Mouse (Mus musculus): ENCODE measurements around the gene C330007P06Rik. TPM values are rescaled to one million over a fixed set of nuclear protein-coding genes. Genes with fewer than 3 reads are reported as not detected.

The C330007P06Rik gene
- polyA plus RNA-seq, 1 experiment from 2014 or later = 22.9 TPM

GRCm38 (mm10) chrX:36843346-36843990 lies 30.4 kb downstream of the C330007P06Rik start:
- H3K27me3 ChIP-seq (replicated peaks; ENCODE audit: control insufficient read depth, insufficient read depth, low read length) = no peaks in the 10 kb centered on the region
- ATAC-seq = no peak
- H3K9ac ChIP-seq (ENCODE audit: low read depth, low read length) = no peak overlapping the region
- no peak overlapping the region for H3K4me2 ChIP-seq (ENCODE audit: low read length)
- H3K9me3 ChIP-seq (ENCODE audit: control insufficient read depth, low read length) = no peaks in the 10 kb centered on the region
- no peaks in the 10 kb centered on the region for H3K4me1 ChIP-seq (ENCODE audit: control insufficient read depth, insufficient read depth, low read depth, low read length)
- H3K4me3 ChIP-seq (ENCODE audit: low read length) = no peak overlapping the region
- WGBS = 85% methylated on average over 4 of the region's 4 CpGs
- no peaks in the 10 kb centered on the region for H3K36me3 ChIP-seq (ENCODE audit: control insufficient read depth, insufficient read depth, low read length)
- H3K27ac ChIP-seq (ENCODE audit: low read depth, low read length) = no peak overlapping the region

DNA sequence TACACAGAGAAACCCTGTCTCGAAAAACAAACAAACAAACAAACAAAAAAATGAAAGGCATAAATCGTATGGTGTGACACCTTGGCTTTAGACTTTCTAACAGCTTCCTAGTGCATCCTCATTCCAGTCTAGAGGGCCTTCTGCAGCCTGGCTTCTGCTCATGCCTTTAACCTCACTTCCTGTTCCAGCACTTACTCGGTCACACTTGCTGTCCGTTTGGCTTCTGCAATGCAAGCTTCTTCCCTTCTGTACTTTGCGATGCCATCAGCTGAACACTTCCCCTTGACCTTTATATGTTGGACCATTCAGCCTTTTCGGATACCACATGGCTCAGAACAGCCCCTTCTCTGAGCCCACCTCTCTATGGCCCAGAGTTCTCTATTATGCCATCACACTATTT lies 32.2 kb downstream of the C330007P06Rik start:
- H3K4me2 ChIP-seq (ENCODE audit: low read length) = no peak overlapping the region
- no peak overlapping the region for H3K9ac ChIP-seq (ENCODE audit: low read depth, low read length)
- 89% methylated on average over 6 of the region's 6 CpGs for WGBS
- H3K36me3 ChIP-seq (ENCODE audit: control insufficient read depth, insufficient read depth, low read length) = no peaks in the 10 kb centered on the region
- no peak for ATAC-seq
- no peak overlapping the region for H3K4me3 ChIP-seq (ENCODE audit: low read length)
- H3K27me3 ChIP-seq (replicated peaks; ENCODE audit: control insufficient read depth, insufficient read depth, low read length) = no peaks in the 10 kb centered on the region
- no peaks in the 10 kb centered on the region for H3K9me3 ChIP-seq (ENCODE audit: control insufficient read depth, low read length)
- H3K4me1 ChIP-seq (ENCODE audit: control insufficient read depth, insufficient read depth, low read depth, low read length) = no peaks in the 10 kb centered on the region
- H3K27ac ChIP-seq (ENCODE audit: low read depth, low read length) = no peak overlapping the region

DNA sequence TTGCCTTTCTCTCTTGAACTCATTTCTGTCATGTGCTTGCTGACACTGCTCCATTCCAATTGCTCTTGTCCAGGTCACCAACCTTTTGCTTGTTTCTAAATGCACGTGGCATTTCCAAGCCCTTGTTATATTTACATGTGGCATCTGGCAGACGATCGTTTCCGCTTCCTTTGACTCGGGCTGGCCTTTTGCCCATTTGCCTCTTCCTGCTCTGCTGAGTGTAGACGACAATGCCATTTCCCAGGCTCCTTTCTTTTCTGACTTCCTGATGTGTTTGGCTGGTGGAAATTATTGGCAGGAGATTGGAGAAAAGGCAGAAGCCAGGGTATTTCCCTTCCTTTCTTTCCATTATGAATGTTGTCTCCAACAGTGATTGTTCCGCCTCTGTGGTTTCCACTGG lies 34.5 kb downstream of the C330007P06Rik start:
- no peak overlapping the region for H3K27ac ChIP-seq (ENCODE audit: low read depth, low read length)

DNA sequence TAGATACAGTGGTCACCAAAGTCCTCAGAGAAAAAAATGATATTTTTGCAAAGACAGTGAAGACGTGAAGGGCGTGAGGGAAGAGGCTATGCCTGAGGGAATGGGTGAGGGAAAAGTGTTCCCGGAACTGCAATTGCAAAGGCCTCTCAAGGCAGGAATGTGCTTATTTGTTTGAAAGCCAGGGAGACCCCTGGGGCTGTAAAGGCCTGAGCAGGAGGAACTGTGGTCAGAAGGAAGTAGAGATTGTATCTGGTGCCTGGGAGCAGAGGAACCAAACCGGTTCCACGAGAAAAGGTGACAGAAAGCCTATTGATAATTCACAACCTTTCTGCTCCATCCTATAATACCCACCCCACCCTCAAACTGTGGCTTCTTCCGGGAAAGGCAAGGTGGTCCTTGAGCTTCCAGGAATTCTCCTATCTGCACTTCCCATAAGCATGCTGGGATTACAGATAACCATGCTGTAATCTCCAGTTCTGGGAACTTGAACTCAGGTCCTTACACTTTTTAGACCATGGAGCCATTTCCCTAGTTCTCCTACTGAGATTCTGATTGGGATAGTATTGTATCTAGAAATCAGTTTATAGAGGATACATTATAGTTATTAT lies 36.7 kb downstream of the C330007P06Rik start:
- H3K4me2 ChIP-seq (ENCODE audit: low read length) = no peak overlapping the region
- H3K9ac ChIP-seq (ENCODE audit: low read depth, low read length) = no peak overlapping the region
- H3K36me3 ChIP-seq (ENCODE audit: control insufficient read depth, insufficient read depth, low read length) = no peaks in the 10 kb centered on the region
- ATAC-seq = no peak
- H3K4me3 ChIP-seq (ENCODE audit: low read length) = no peak overlapping the region
- no peak overlapping the region for H3K27ac ChIP-seq (ENCODE audit: low read depth, low read length)
- 70% methylated on average over 6 of the region's 6 CpGs for WGBS
- no peaks in the 10 kb centered on the region for H3K9me3 ChIP-seq (ENCODE audit: control insufficient read depth, low read length)
- H3K27me3 ChIP-seq (replicated peaks; ENCODE audit: control insufficient read depth, insufficient read depth, low read length) = no peaks in the 10 kb centered on the region
- H3K4me1 ChIP-seq (ENCODE audit: control insufficient read depth, insufficient read depth, low read depth, low read length) = peaks cover 3% of the 10 kb centered on the region

More for the DNA sequence above, 34.5 kb downstream of the C330007P06Rik start:
- no peaks in the 10 kb centered on the region for H3K27me3 ChIP-seq (replicated peaks; ENCODE audit: control insufficient read depth, insufficient read depth, low read length)
- ATAC-seq = no peak
- no peaks in the 10 kb centered on the region for H3K4me1 ChIP-seq (ENCODE audit: control insufficient read depth, insufficient read depth, low read depth, low read length)
- H3K4me2 ChIP-seq (ENCODE audit: low read length) = no peak overlapping the region
- H3K9ac ChIP-seq (ENCODE audit: low read depth, low read length) = no peak overlapping the region
- no peak overlapping the region for H3K4me3 ChIP-seq (ENCODE audit: low read length)
- 62% methylated on average over 7 of the region's 7 CpGs for WGBS
- H3K36me3 ChIP-seq (ENCODE audit: control insufficient read depth, insufficient read depth, low read length) = no peaks in the 10 kb centered on the region
- H3K9me3 ChIP-seq (ENCODE audit: control insufficient read depth, low read length) = no peaks in the 10 kb centered on the region

DNA sequence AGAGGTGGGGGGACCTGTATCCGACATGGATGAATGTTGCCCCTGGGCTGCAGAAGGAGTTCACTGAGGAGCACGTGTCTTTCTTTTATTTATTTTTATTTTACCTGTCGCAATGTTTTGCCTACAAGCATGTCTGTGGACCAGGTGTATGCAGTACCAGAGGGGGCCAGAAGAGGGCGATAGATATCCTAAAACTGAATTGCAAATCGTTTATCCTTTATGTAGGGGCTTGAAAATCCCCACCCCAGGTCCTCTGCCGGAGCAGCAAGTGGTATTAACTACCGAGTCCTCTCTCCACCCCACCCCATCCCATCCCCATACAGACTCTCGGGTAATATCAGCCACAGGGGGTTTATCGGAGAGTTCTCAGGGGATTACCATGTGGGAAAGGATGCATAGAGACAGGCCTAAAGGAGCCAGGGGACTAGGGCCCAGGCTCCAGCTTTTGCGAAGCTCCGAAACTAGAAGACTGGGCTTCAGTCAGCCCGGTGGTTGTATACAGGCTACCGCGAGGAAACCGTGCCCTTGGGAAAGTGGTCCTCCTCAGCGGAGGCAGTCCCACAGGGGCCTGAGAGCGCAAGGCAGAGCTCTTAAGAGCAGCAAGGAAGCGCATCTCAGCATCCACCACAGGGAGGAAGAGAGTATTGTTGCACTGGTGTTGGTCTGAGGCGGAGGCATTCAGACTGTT lies 40.4 kb downstream of the C330007P06Rik start:
- Histone ChIP-seq H3K27me3 (replicated peaks; ENCODE audit: control insufficient read depth, insufficient read depth, low read length) (no peaks in the 10 kb centered on the region), H3K27ac (ENCODE audit: low read depth, low read length) (peak overlapping the region; percentile 61), H3K9ac (ENCODE audit: low read depth, low read length) (peak overlapping the region; percentile 48), H3K36me3 (ENCODE audit: control insufficient read depth, insufficient read depth, low read length) (no peaks in the 10 kb centered on the region), H3K9me3 (ENCODE audit: control insufficient read depth, low read length) (no peaks in the 10 kb centered on the region), H3K4me2 (ENCODE audit: low read length) (peak overlapping the region; percentile 53), H3K4me1 (ENCODE audit: control insufficient read depth, insufficient read depth, low read depth, low read length) (peaks cover 3% of the 10 kb centered on the region), H3K4me3 (ENCODE audit: low read length) (peak overlapping the region; percentile 34)
- peak; percentile 86 for ATAC-seq
- WGBS = 23% methylated on average over 19 of the region's 19 CpGs

DNA sequence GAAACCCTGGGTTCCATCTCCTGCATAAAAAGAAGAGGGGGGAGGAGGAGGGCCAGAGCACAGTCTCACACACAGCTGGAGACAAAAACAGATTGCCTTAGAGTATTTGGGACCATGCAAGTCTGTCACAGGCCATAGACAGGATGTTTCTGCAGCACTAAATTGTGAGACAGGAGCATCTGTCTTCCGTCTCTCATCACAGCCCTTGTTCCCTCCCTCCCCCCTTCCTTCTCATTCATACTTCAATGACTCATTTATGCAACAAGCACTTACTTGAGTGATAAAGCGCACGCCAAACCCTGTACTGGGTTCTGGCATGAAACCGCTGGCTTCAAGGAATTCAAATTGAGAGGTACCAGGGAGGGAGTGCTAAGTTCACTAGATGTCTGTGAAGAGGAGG lies 42.3 kb downstream of the C330007P06Rik start:
- Histone ChIP-seq H3K36me3 (ENCODE audit: control insufficient read depth, insufficient read depth, low read length) (no peaks in the 10 kb centered on the region), H3K9me3 (ENCODE audit: control insufficient read depth, low read length) (no peaks in the 10 kb centered on the region), H3K27me3 (replicated peaks; ENCODE audit: control insufficient read depth, insufficient read depth, low read length) (no peaks in the 10 kb centered on the region), H3K27ac (ENCODE audit: low read depth, low read length) (no peak overlapping the region), H3K4me2 (ENCODE audit: low read length) (no peak overlapping the region), H3K4me3 (ENCODE audit: low read length) (no peak overlapping the region), H3K4me1 (ENCODE audit: control insufficient read depth, insufficient read depth, low read depth, low read length) (peaks cover 3% of the 10 kb centered on the region), H3K9ac (ENCODE audit: low read depth, low read length) (no peak overlapping the region)
- no peak for ATAC-seq
- WGBS = 78% methylated on average over 4 of the region's 4 CpGs

- Histone ChIP-seq H3K9me3 (ENCODE audit: control insufficient read depth, low read length) (no peaks in the 10 kb centered on the region), H3K9ac (ENCODE audit: low read depth, low read length) (no peak overlapping the region), H3K4me1 (ENCODE audit: control insufficient read depth, insufficient read depth, low read depth, low read length) (peaks cover 3% of the 10 kb centered on the region), H3K4me3 (ENCODE audit: low read length) (no peak overlapping the region), H3K27ac (ENCODE audit: low read depth, low read length) (no peak overlapping the region), H3K36me3 (ENCODE audit: control insufficient read depth, insufficient read depth, low read length) (no peaks in the 10 kb centered on the region), H3K4me2 (ENCODE audit: low read length) (no peak overlapping the region), H3K27me3 (replicated peaks; ENCODE audit: control insufficient read depth, insufficient read depth, low read length) (no peaks in the 10 kb centered on the region)
- no peak for ATAC-seq
- 40% methylated on average over 5 of the region's 5 CpGs for WGBS
Measured at GRCm38 (mm10) chrX:36830271-36830670, 43.6 kb downstream of the C330007P06Rik start.

- Histone ChIP-seq H3K4me1 (ENCODE audit: control insufficient read depth, insufficient read depth, low read depth, low read length) (no peaks in the 10 kb centered on the region), H3K9ac (ENCODE audit: low read depth, low read length) (no peak overlapping the region), H3K9me3 (ENCODE audit: control insufficient read depth, low read length) (no peaks in the 10 kb centered on the region), H3K4me3 (ENCODE audit: low read length) (no peak overlapping the region), H3K4me2 (ENCODE audit: low read length) (no peak overlapping the region), H3K36me3 (ENCODE audit: control insufficient read depth, insufficient read depth, low read length) (no peaks in the 10 kb centered on the region), H3K27ac (ENCODE audit: low read depth, low read length) (no peak overlapping the region), H3K27me3 (replicated peaks; ENCODE audit: control insufficient read depth, insufficient read depth, low read length) (no peaks in the 10 kb centered on the region)
- 89% methylated on average over 5 of the region's 5 CpGs for WGBS
- ATAC-seq = no peak
Measured at GRCm38 (mm10) chrX:36826873-36827272, 47.0 kb downstream of the C330007P06Rik start.

GRCm38 (mm10) chrX:36825032-36825431 lies 48.9 kb downstream of the C330007P06Rik start:
- Histone ChIP-seq H3K4me2 (ENCODE audit: low read length) (no peak overlapping the region), H3K9me3 (ENCODE audit: control insufficient read depth, low read length) (no peaks in the 10 kb centered on the region), H3K36me3 (ENCODE audit: control insufficient read depth, insufficient read depth, low read length) (no peaks in the 10 kb centered on the region), H3K27me3 (replicated peaks; ENCODE audit: control insufficient read depth, insufficient read depth, low read length) (no peaks in the 10 kb centered on the region), H3K4me3 (ENCODE audit: low read length) (no peak overlapping the region), H3K9ac (ENCODE audit: low read depth, low read length) (no peak overlapping the region), H3K4me1 (ENCODE audit: control insufficient read depth, insufficient read depth, low read depth, low read length) (no peaks in the 10 kb centered on the region), H3K27ac (ENCODE audit: low read depth, low read length) (no peak overlapping the region)
- ATAC-seq = no peak
- 52% methylated on average over 2 of the region's 2 CpGs for WGBS

Measured in hindbrain, embryonic 16.5 days (tissue).